In the genomic region with DNA sequence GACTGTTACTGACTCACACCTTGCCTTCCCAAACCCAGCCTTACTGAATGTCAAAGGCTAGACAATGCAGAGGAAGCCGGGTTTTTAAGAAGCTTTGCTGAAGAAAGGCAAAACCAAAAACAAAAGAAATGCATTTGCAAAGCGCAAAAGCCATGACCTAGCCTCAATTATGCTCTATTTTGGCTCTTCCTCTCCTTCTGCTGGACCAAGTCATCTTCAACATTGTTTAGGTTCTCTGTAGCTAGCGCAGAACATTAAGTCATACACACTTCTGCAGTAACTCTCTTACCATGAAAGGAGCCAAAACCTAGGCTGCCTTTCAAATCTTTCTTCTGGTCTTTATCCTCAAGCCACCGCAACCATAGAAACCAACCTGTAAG, we compare ENCODE assay signal across 8 mouse cellular contexts. TPM values are rescaled to one million over a fixed set of nuclear protein-coding genes. Genes with fewer than 3 reads are reported as not detected.
DNase-seq lines count a peak whose midpoint lies in the region; ATAC-seq and TF ChIP-seq lines count a peak whose summit lies in the region.

No protein-coding gene starts in this region.

- H3K27ac ChIP-seq in kidney, postnatal 0 days: no peak overlapping the region
- H3K27ac ChIP-seq in hindbrain, embryonic 15.5 days (replicated peaks): peak overlapping the region; percentile 98
- peak overlapping the region; percentile 96 for H3K27ac ChIP-seq in midbrain, postnatal 0 days (ENCODE audit: low read depth, low read length)

- no peak for ATAC-seq in kidney, postnatal 0 days (replicated peaks; ENCODE audit: low FRiP score, low read depth)
- ATAC-seq in hindbrain, embryonic 15.5 days (ENCODE audit: low FRiP score, low read depth): no peak
- no peak for ATAC-seq in midbrain, postnatal 0 days (ENCODE audit: low FRiP score)

- H3K4me2 ChIP-seq in kidney, postnatal 0 days (ENCODE audit: low read length): peak overlapping the region; percentile 89
- H3K4me2 ChIP-seq in hindbrain, embryonic 15.5 days: peak overlapping the region; percentile 92
- peak overlapping the region; percentile 76 for H3K4me2 ChIP-seq in midbrain, postnatal 0 days (ENCODE audit: low read depth, low read length, poor library complexity, severe bottlenecking)

- no peaks in the 10 kb centered on the region for H3K36me3 ChIP-seq in kidney, postnatal 0 days (ENCODE audit: insufficient read depth, low read length)
- no peaks in the 10 kb centered on the region for H3K36me3 ChIP-seq in hindbrain, embryonic 15.5 days
- no peaks in the 10 kb centered on the region for H3K36me3 ChIP-seq in midbrain, postnatal 0 days (ENCODE audit: insufficient read depth, low read length)

- no peak for TF ChIP-seq CTCF in kidney, postnatal 0 days (IDR thresholded peaks at IDR 0.05; ENCODE audit: low read depth)
- no peak for TF ChIP-seq CTCF in midbrain, postnatal 0 days (IDR thresholded peaks at IDR 0.05)

- H3K27me3 ChIP-seq in kidney, postnatal 0 days (ENCODE audit: insufficient read depth, low read length): no peaks in the 10 kb centered on the region
- no peaks in the 10 kb centered on the region for H3K27me3 ChIP-seq in hindbrain, embryonic 15.5 days
- no peaks in the 10 kb centered on the region for H3K27me3 ChIP-seq in midbrain, postnatal 0 days (ENCODE audit: insufficient read depth, low read length)

- no peaks in the 10 kb centered on the region for H3K4me1 ChIP-seq in kidney, postnatal 0 days (replicated peaks; ENCODE audit: insufficient read depth, low read length)
- peaks cover 16% of the 10 kb centered on the region for H3K4me1 ChIP-seq in hindbrain, embryonic 15.5 days (replicated peaks)
- H3K4me1 ChIP-seq in midbrain, postnatal 0 days (ENCODE audit: insufficient read depth, low read length): no peaks in the 10 kb centered on the region; the same call in 1 of the 2 replicates

- WGBS in kidney, postnatal 0 days: 20% methylated on average over 4 of the region's 4 CpGs
- 2% methylated on average over 4 of the region's 4 CpGs for WGBS in hindbrain, embryonic 15.5 days
- 2% methylated on average over 4 of the region's 4 CpGs for WGBS in midbrain, postnatal 0 days

- H3K9me3 ChIP-seq in kidney, postnatal 0 days (replicated peaks; ENCODE audit: low read length): no peaks in the 10 kb centered on the region
- no peaks in the 10 kb centered on the region for H3K9me3 ChIP-seq in hindbrain, embryonic 15.5 days
- no peaks in the 10 kb centered on the region for H3K9me3 ChIP-seq in midbrain, postnatal 0 days (ENCODE audit: low read length)

- H3K9ac ChIP-seq in kidney, postnatal 0 days (ENCODE audit: low read depth, low read length): peak overlapping the region; percentile 88; the same call in 1 of the 2 replicates
- H3K9ac ChIP-seq in hindbrain, embryonic 15.5 days: peak overlapping the region; percentile 98
- peak overlapping the region; percentile 98 for H3K9ac ChIP-seq in midbrain, postnatal 0 days (replicated peaks; ENCODE audit: low read length, poor library complexity, severe bottlenecking)

- peak overlapping the region; percentile 93 for H3K4me3 ChIP-seq in kidney, postnatal 0 days (replicated peaks; ENCODE audit: low read depth, low read length)
- peak overlapping the region; percentile 83 for H3K4me3 ChIP-seq in hindbrain, embryonic 15.5 days
- peak overlapping the region; percentile 81 for H3K4me3 ChIP-seq in midbrain, postnatal 0 days (ENCODE audit: low read depth, low read length)

- peak; percentile 28 for DNase-seq in kidney, postnatal 0 days (ENCODE audit: low spot score)
- no peak for DNase-seq in kidney, adult 11 months
- DNase-seq in embryo, embryonic 10.5 days (ENCODE audit: low spot score): peak; percentile 10
- DNase-seq in midbrain, postnatal 0 days (ENCODE audit: low spot score): no peak
- DNase-seq in frontal cortex, postnatal 36 days (ENCODE audit: low spot score in 2 of 2): no peak
- no peak for DNase-seq in layer of hippocampus, postnatal 36 days
- DNase-seq in adrenal gland, adult (ENCODE audit: inconsistent age in 2 of 2, low spot score in 1 of 2): no peak

RNA-seq across cellular contexts. Expression of a gene that starts 1.5 kb away (rescaled TPM):
- polyA plus RNA-seq in kidney, postnatal 0 days (2015; fragmentation: Nextera tagmentation; extraction: Ambion mirVana): 8.5 and 8.6 TPM in 2 replicates
- 55.2 and 61.2 TPM in 2 replicates for polyA plus RNA-seq in hindbrain, embryonic 15.5 days (2015; fragmentation: Nextera tagmentation; extraction: Ambion mirVana)
- 202 and 233 TPM in 2 replicates for total RNA-seq in midbrain, postnatal 0 days (2014; rRNA removed)
- 42.8 and 46.8 TPM in 2 replicates for polyA plus RNA-seq in midbrain, postnatal 0 days (2015; fragmentation: Nextera tagmentation; extraction: Ambion mirVana)
- 100 to 1,000 TPM; 211 to 225 TPM for total RNA-seq in layer of hippocampus, postnatal 36 days (2021)

Comparison
In these comparisons a context has a peak if more than half of its experiments do, and no peak if none do; other contexts are left out.
1. DNase-seq: peak in kidney, postnatal 0 days (single experiment) and embryo, embryonic 10.5 days (single experiment); none in kidney, adult 11 months (single experiment), midbrain, postnatal 0 days (single experiment), frontal cortex, postnatal 36 days (0 of 2), layer of hippocampus, postnatal 36 days (0 of 2) and adrenal gland, adult (0 of 2).
2. Peak in every context shown above with its lines, with median percentiles within 50 percentile points of each other: H3K4me2 ChIP-seq, H3K4me3 ChIP-seq and H3K9ac ChIP-seq.